Mouse (Mus musculus) liver, embryonic 14.5 days (tissue): ENCODE results near the gene Hoxc12.

Experiments
- CTCF ChIP-seq: IDR thresholded peaks from 2 replicates; pipeline ENCODE4 v1.5.1; 2016; ENCODE audit warnings: antibody characterized with exemption, low read depth, control low read depth
- EP300 ChIP-seq: IDR thresholded peaks from 2 replicates; pipeline ENCODE4 v1.6.1; 2016; ENCODE audit warnings: antibody characterized with exemption, low read depth

GRCm38 (mm10) chr15:102947276-102947675 is 10.7 kb downstream of the Hoxc12 start:
- TF ChIP-seq EP300 (no peak), CTCF (no peak)
